Mouse (Mus musculus) layer of hippocampus, adult 6 months (tissue): ENCODE measurements around the gene Syne4. TPM values are rescaled to one million over a fixed set of nuclear protein-coding genes. Genes with fewer than 3 reads are reported as not detected.

Source experiments
- long read RNA-seq, 2 experiments: library from polyadenylated mRNA; unstranded; transcript quantifications; one replicate each; pipeline ENCODE4 v2.0.0; 2019 to 2020
- polyA plus RNA-seq: library from polyadenylated mRNA; unstranded; fragments of <200 nt; fragmentation: Nextera tagmentation; gene quantifications from 2 replicates; pipeline ENCODE4 v1.2.3, GENCODE M21; 2021

Syne4 gene
- 0.33 and 0.63 TPM in 2 replicates for polyA plus RNA-seq
- long read RNA-seq, experiment 1 = 0 reads
- long read RNA-seq, experiment 2, partial matches to known transcripts = 2 of 2 reads
- long read RNA-seq, experiment 2, other reads (novel, unspliced or antisense) = 0 of 2 reads

GRCm38 (mm10) chr7:30314721-30315155 lies at the start of gene Syne4:
TSS of gene Syne4 (plus strand) at chr7:30314807.

GRCm38 (mm10) chr7:30279951-30280669 lies 34.5 kb upstream of the Syne4 start, which contains the start of the genes Thap8 and Wdr62:
TSS of gene Thap8 (plus strand) at chr7:30280094.
TSS of gene Wdr62 (minus strand) at chr7:30280419.

GRCm38 (mm10) chr7:30291215-30292131 lies 23.1 kb upstream of the Syne4 start, which contains the start of gene Clip3:
TSS of gene Clip3 (plus strand) at chr7:30291728.

GRCm38 (mm10) chr7:30308076-30309005 lies 6.3 kb upstream of the Syne4 start, which contains the start of gene Alkbh6:
TSS of gene Alkbh6 (plus strand) at chr7:30308717.

GRCm38 (mm10) chr7:30321539-30322284 lies 7.1 kb downstream of the Syne4 start, which contains the start of gene E130208F15Rik:
TSS of gene E130208F15Rik (plus strand) at chr7:30321740.

GRCm38 (mm10) chr7:30323795-30324194 lies 9.2 kb downstream of the Syne4 start, which contains the start of gene Sdhaf1:
TSS of gene Sdhaf1 (minus strand) at chr7:30323895.

GRCm38 (mm10) chr7:30362652-30363343 lies 48.2 kb downstream of the Syne4 start, which contains the start of gene Lrfn3:
TSS of gene Lrfn3 (minus strand) at chr7:30362772.

Other genes starting within 250 kb of the Syne4 start
- gene Zfp82, start 241.9 kb upstream of the Syne4 start, polyA plus RNA-seq = 2.5 and 2.7 TPM in 2 replicates
- 0.08 and 0.69 TPM in 2 replicates for gene Gm26920, start 224.4 kb upstream of the Syne4 start, polyA plus RNA-seq
- 6.6 and 6.7 TPM in 2 replicates for gene Zfp566, start 224.3 kb upstream of the Syne4 start, polyA plus RNA-seq
- 58.4 and 64.8 TPM in 2 replicates for gene Zfp260, start 220.0 kb upstream of the Syne4 start, polyA plus RNA-seq
- 7.3 and 8.7 TPM in 2 replicates for gene Zfp382, start 192.9 kb upstream of the Syne4 start, polyA plus RNA-seq
- gene Zfp146, start 145.1 kb upstream of the Syne4 start, polyA plus RNA-seq = 3.2 and 3.3 TPM in 2 replicates
- 13.4 and 28.5 TPM in 2 replicates for gene Cox7a1, start 130.7 kb upstream of the Syne4 start, polyA plus RNA-seq
- 39.7 and 41.1 TPM in 2 replicates for gene Capns1, start 116.0 kb upstream of the Syne4 start, polyA plus RNA-seq
- 144 and 151 TPM in 2 replicates for gene Polr2i, start 82.9 kb upstream of the Syne4 start, polyA plus RNA-seq
- gene Tbcb, start 82.5 kb upstream of the Syne4 start, polyA plus RNA-seq = 265 and 278 TPM in 2 replicates
- not detected in 2 replicates for gene Ovol3, start 79.1 kb upstream of the Syne4 start, polyA plus RNA-seq
- 0.13 and 0.30 TPM in 2 replicates for gene Thap8, start 34.7 kb upstream of the Syne4 start, polyA plus RNA-seq
- gene Wdr62, start 34.4 kb upstream of the Syne4 start, polyA plus RNA-seq = 0.25 and 0.58 TPM in 2 replicates
- 160 and 231 TPM in 2 replicates for gene Clip3, start 23.1 kb upstream of the Syne4 start, polyA plus RNA-seq
- gene Alkbh6, start 6.1 kb upstream of the Syne4 start, polyA plus RNA-seq = 140 and 144 TPM in 2 replicates
- gene E130208F15Rik, start 6.9 kb downstream of the Syne4 start, polyA plus RNA-seq = 3.0 and 4.7 TPM in 2 replicates
- 22.3 and 23.3 TPM in 2 replicates for gene Sdhaf1, start 9.1 kb downstream of the Syne4 start, polyA plus RNA-seq
- gene Lrfn3, start 48.0 kb downstream of the Syne4 start, polyA plus RNA-seq = 4.7 and 4.8 TPM in 2 replicates
- 120 and 125 TPM in 2 replicates for gene Tyrobp, start 99.0 kb downstream of the Syne4 start, polyA plus RNA-seq
- 2.7 and 3.0 TPM in 2 replicates for gene Hcst, start 105.0 kb downstream of the Syne4 start, polyA plus RNA-seq
- 0.40 and 0.80 TPM in 2 replicates for gene Nfkbid, start 106.9 kb downstream of the Syne4 start, polyA plus RNA-seq
- 316 and 379 TPM in 2 replicates for gene Aplp1, start 130.7 kb downstream of the Syne4 start, polyA plus RNA-seq
- 1.9 and 2.2 TPM in 2 replicates for gene Kirrel2, start 142.9 kb downstream of the Syne4 start, polyA plus RNA-seq
- gene Nphs1, start 143.5 kb downstream of the Syne4 start, polyA plus RNA-seq = 0.90 and 0.92 TPM in 2 replicates
- not detected in 2 replicates for gene Prodh2, start 178.8 kb downstream of the Syne4 start, polyA plus RNA-seq
- gene Arhgap33, start 220.3 kb downstream of the Syne4 start, polyA plus RNA-seq = 43.0 and 61.1 TPM in 2 replicates
- gene Hspb6, start 237.4 kb downstream of the Syne4 start, polyA plus RNA-seq = 6.1 and 6.3 TPM in 2 replicates
- 1.2 and 4.0 TPM in 2 replicates for gene Proser3, start 237.5 kb downstream of the Syne4 start, polyA plus RNA-seq
- gene Lin37, start 245.0 kb downstream of the Syne4 start, polyA plus RNA-seq = 65.8 and 69.9 TPM in 2 replicates
- gene U2af1l4, start 248.5 kb downstream of the Syne4 start, polyA plus RNA-seq = 122 and 127 TPM in 2 replicates
- gene Gm49396, start 248.5 kb downstream of the Syne4 start, polyA plus RNA-seq = 0.33 and 0.40 TPM in 2 replicates
- 190 and 201 TPM in 2 replicates for gene Psenen, start 248.8 kb downstream of the Syne4 start, polyA plus RNA-seq